In genomic region chr17:75284876-75285708, GRCm38 (mm10) we compare ENCODE assay signal across 29 mouse cellular contexts.
DNase-seq lines count a peak whose midpoint lies in the region; ATAC-seq lines count a peak whose summit lies in the region.
"Had no signal": no experiment of that assay in that cellular context is flagged by ENCODE, and none has a peak within 500 bp of the region (broad histone marks: within the 10 kb centered on the region; RNA-seq: fewer than 3 reads in every experiment).

No protein-coding gene starts in this region.

- no peak overlapping the region for H3K9ac ChIP-seq in embryonic facial prominence, embryonic 15.5 days
- H3K9ac ChIP-seq in kidney, embryonic 16.5 days (replicated peaks; ENCODE audit: low read length) = no peak overlapping the region
- H3K9ac ChIP-seq in lung, embryonic 16.5 days (ENCODE audit: low read length) = no peak overlapping the region
- H3K9ac ChIP-seq: embryonic facial prominence, embryonic 13.5 days; forebrain, postnatal 0 days; heart, embryonic 13.5 days; hindbrain, embryonic 14.5 days; limb, embryonic 12.5 days; liver, embryonic 12.5 days; midbrain, embryonic 15.5 days; neural tube, embryonic 12.5 days had no signal

- no peaks in the 10 kb centered on the region for H3K27me3 ChIP-seq in embryonic facial prominence, embryonic 15.5 days
- no peaks in the 10 kb centered on the region for H3K27me3 ChIP-seq in embryonic facial prominence, embryonic 10.5 days (replicated peaks; ENCODE audit: low read depth, poor library complexity, severe bottlenecking)
- no peaks in the 10 kb centered on the region for H3K27me3 ChIP-seq in kidney, embryonic 16.5 days (ENCODE audit: insufficient read depth, low read length)
- no peaks in the 10 kb centered on the region for H3K27me3 ChIP-seq in lung, embryonic 16.5 days (ENCODE audit: control insufficient read depth, insufficient read depth, low read depth, low read length)
- H3K27me3 ChIP-seq: embryonic facial prominence, embryonic 13.5 days; heart, embryonic 13.5 days; limb, embryonic 12.5 days; liver, embryonic 12.5 days; midbrain, embryonic 15.5 days; neural tube, embryonic 12.5 days had no signal

- no peak overlapping the region for H3K4me2 ChIP-seq in embryonic facial prominence, embryonic 15.5 days (replicated peaks)
- H3K4me2 ChIP-seq in kidney, embryonic 16.5 days (replicated peaks; ENCODE audit: low read depth, low read length) = no peak overlapping the region
- H3K4me2 ChIP-seq in lung, embryonic 16.5 days (ENCODE audit: low read depth, low read length) = no peak overlapping the region
- H3K4me2 ChIP-seq: embryonic facial prominence, embryonic 13.5 days; heart, embryonic 13.5 days; hindbrain, embryonic 14.5 days; limb, embryonic 12.5 days; liver, embryonic 12.5 days; midbrain, embryonic 15.5 days; neural tube, embryonic 12.5 days had no signal

- no peaks in the 10 kb centered on the region; the same call in 1 of the 2 replicates for H3K4me1 ChIP-seq in embryonic facial prominence, embryonic 15.5 days
- H3K4me1 ChIP-seq in embryonic facial prominence, embryonic 10.5 days = no peaks in the 10 kb centered on the region
- H3K4me1 ChIP-seq in kidney, embryonic 16.5 days (ENCODE audit: insufficient read depth, low read length) = no peaks in the 10 kb centered on the region
- peaks cover 4% of the 10 kb centered on the region; the same call in 1 of the 2 replicates for H3K4me1 ChIP-seq in lung, embryonic 16.5 days (replicated peaks; ENCODE audit: control insufficient read depth, insufficient read depth, low read length)
- H3K4me1 ChIP-seq: embryonic facial prominence, embryonic 13.5 days; limb, embryonic 12.5 days; liver, embryonic 12.5 days; midbrain, embryonic 15.5 days; neural tube, embryonic 12.5 days had no signal

- 57% methylated on average over 9 of the region's 9 CpGs for WGBS in embryonic facial prominence, embryonic 15.5 days
- WGBS in embryonic facial prominence, embryonic 10.5 days = 91% methylated on average over 9 of the region's 9 CpGs
- WGBS in kidney, embryonic 16.5 days = 54% methylated on average over 9 of the region's 9 CpGs
- 38% methylated on average over 9 of the region's 9 CpGs for WGBS in lung, embryonic 16.5 days

- no peak for ATAC-seq in embryonic facial prominence, embryonic 15.5 days (ENCODE audit: insufficient number of reproducible peaks, low FRiP score, low TSS enrichment, low read depth)
- ATAC-seq in kidney, embryonic 16.5 days (ENCODE audit: low FRiP score, low TSS enrichment) = peak; percentile 15; the same call in 1 of the 2 replicates
- peak; percentile 74 for ATAC-seq in lung, embryonic 16.5 days (ENCODE audit: low read depth)
- ATAC-seq: forebrain, postnatal 0 days; inflammation-experienced regulatory T-cells, adult 6 months; liver, embryonic 12.5 days; midbrain, embryonic 15.5 days had no signal

- no peaks in the 10 kb centered on the region for H3K9me3 ChIP-seq in embryonic facial prominence, embryonic 15.5 days (replicated peaks)
- H3K9me3 ChIP-seq in embryonic facial prominence, embryonic 10.5 days = no peaks in the 10 kb centered on the region
- no peaks in the 10 kb centered on the region for H3K9me3 ChIP-seq in kidney, embryonic 16.5 days (ENCODE audit: low read length)
- H3K9me3 ChIP-seq in lung, embryonic 16.5 days (ENCODE audit: control insufficient read depth, low read length) = no peaks in the 10 kb centered on the region
- H3K9me3 ChIP-seq: embryonic facial prominence, embryonic 13.5 days; heart, embryonic 13.5 days; limb, embryonic 12.5 days; liver, embryonic 12.5 days; midbrain, embryonic 15.5 days; neural tube, embryonic 12.5 days had no signal

- DNase-seq in embryonic facial prominence, embryonic 10.5 days (ENCODE audit: low spot score) = no peak
- DNase-seq in kidney, postnatal 36 days = no peak
- DNase-seq in lung, postnatal 4 days = no peak
- no peak for DNase-seq in spleen, postnatal 36 days (ENCODE audit: low spot score in 2 of 2)
- DNase-seq: adrenal gland, postnatal 10 days; cerebellum, adult 2 months; cerebellum, postnatal 25 days; forebrain, postnatal 0 days; gastrocnemius, postnatal 14 days; heart, adult 2 months; heart, postnatal 36 days; kidney, adult 8-10 months; right cerebral cortex, postnatal 25 days; spleen, adult 18-20 months; thymus, adult 18-20 months; thymus, postnatal 36 days had no signal

- H3K27ac ChIP-seq in embryonic facial prominence, embryonic 15.5 days (replicated peaks) = peak overlapping the region; percentile 44; the same call in 1 of the 2 replicates
- H3K27ac ChIP-seq in embryonic facial prominence, embryonic 10.5 days (replicated peaks) = no peak overlapping the region
- H3K27ac ChIP-seq in kidney, embryonic 16.5 days (ENCODE audit: low read length) = peak overlapping the region; percentile 5; the same call in 1 of the 2 replicates
- H3K27ac ChIP-seq in lung, embryonic 16.5 days (ENCODE audit: low read length) = no peak overlapping the region
- H3K27ac ChIP-seq: embryonic facial prominence, embryonic 13.5 days; heart, adult 2 months; heart, embryonic 13.5 days; hindbrain, embryonic 14.5 days; layer of hippocampus, adult 2 months; limb, embryonic 12.5 days; liver, embryonic 12.5 days; macrophage; midbrain, embryonic 15.5 days; neural tube, embryonic 12.5 days had no signal

- peaks cover 8% of the 10 kb centered on the region; the same call in 1 of the 2 replicates for H3K36me3 ChIP-seq in embryonic facial prominence, embryonic 15.5 days
- no peaks in the 10 kb centered on the region for H3K36me3 ChIP-seq in embryonic facial prominence, embryonic 10.5 days (replicated peaks)
- H3K36me3 ChIP-seq in kidney, embryonic 16.5 days (ENCODE audit: insufficient read depth, low read length) = peaks cover 5% of the 10 kb centered on the region
- H3K36me3 ChIP-seq in lung, embryonic 16.5 days (ENCODE audit: control insufficient read depth, insufficient read depth, low read length) = no peaks in the 10 kb centered on the region
- H3K36me3 ChIP-seq: liver, embryonic 12.5 days; midbrain, embryonic 15.5 days; neural tube, embryonic 12.5 days had no signal

- H3K4me3 ChIP-seq in embryonic facial prominence, embryonic 15.5 days (replicated peaks) = no peak overlapping the region
- H3K4me3 ChIP-seq in embryonic facial prominence, embryonic 10.5 days = no peak overlapping the region
- H3K4me3 ChIP-seq in kidney, embryonic 16.5 days (ENCODE audit: low read length) = no peak overlapping the region
- H3K4me3 ChIP-seq in lung, embryonic 16.5 days (ENCODE audit: low read length) = no peak overlapping the region
- H3K4me3 ChIP-seq: embryonic facial prominence, embryonic 13.5 days; heart, adult 2 months; heart, embryonic 13.5 days; layer of hippocampus, adult 2 months; limb, embryonic 12.5 days; liver, embryonic 12.5 days; midbrain, embryonic 15.5 days; neural tube, embryonic 12.5 days had no signal

Comparison
In these comparisons a context has a peak if more than half of its experiments do, and no peak if none do; other contexts are left out.
1. H3K27ac ChIP-seq: peak in embryonic facial prominence, embryonic 15.5 days (single experiment) and kidney, embryonic 16.5 days (single experiment); none in embryonic facial prominence, embryonic 10.5 days (single experiment) and lung, embryonic 16.5 days (single experiment).